Mouse (Mus musculus): ENCODE measurements around the gene Zfp36. TPM values are rescaled to one million over a fixed set of nuclear protein-coding genes. Genes with fewer than 3 reads are reported as not detected.

Gene Zfp36
- 449 and 1,114 TPM in 2 replicates for polyA plus RNA-seq (2012; ENCODE audit: low replicate concordance)

DNA sequence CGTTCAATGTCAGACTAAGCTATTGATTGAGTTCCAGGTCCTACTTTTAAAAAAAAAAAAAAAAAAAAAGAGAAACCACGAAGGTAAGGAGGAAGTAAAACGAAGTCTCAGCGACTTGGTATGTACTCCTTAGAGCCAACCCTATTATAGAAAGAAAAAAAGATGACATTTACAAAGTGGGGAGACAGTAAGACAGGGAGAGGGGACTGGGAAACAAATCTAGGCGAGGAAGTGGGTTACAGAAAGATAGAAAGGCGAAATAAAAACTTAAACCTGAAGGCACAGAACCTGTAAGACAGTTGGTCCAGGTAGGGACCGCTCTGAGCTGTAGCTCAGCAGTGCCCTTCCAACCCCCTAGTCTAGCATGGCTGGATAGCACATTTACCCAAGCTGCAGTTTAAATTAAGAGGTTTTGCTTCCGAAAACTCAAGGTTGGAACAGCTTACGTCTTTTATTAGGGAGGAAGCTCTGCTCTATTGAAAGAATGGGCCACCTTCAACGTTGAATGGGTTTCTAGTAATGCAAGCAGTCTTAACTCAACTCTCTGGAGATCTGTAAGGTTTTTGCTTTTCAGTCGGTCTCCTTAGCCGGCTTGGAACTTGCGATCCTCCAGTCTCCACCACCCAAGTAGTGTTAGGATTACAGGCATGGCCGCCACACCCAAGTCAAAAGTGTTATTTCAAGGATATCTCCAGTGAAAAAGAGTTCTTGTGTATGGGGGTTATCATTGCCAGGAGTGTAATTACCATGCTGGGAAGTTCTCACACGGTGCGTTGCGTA, at the start of gene Zfp36:
TSS of gene Zfp36 (minus strand) at position 17 of the 780 bp plus-strand sequence.

GRCm38 (mm10) chr7:28392429-28393271, 12.6 kb upstream of the Zfp36 start, which contains the start of the genes Med29 and Paf1:
Gene Med29 (minus strand): TSS chr7:28392708.
Gene Paf1 (plus strand): TSS chr7:28392951.

DNA sequence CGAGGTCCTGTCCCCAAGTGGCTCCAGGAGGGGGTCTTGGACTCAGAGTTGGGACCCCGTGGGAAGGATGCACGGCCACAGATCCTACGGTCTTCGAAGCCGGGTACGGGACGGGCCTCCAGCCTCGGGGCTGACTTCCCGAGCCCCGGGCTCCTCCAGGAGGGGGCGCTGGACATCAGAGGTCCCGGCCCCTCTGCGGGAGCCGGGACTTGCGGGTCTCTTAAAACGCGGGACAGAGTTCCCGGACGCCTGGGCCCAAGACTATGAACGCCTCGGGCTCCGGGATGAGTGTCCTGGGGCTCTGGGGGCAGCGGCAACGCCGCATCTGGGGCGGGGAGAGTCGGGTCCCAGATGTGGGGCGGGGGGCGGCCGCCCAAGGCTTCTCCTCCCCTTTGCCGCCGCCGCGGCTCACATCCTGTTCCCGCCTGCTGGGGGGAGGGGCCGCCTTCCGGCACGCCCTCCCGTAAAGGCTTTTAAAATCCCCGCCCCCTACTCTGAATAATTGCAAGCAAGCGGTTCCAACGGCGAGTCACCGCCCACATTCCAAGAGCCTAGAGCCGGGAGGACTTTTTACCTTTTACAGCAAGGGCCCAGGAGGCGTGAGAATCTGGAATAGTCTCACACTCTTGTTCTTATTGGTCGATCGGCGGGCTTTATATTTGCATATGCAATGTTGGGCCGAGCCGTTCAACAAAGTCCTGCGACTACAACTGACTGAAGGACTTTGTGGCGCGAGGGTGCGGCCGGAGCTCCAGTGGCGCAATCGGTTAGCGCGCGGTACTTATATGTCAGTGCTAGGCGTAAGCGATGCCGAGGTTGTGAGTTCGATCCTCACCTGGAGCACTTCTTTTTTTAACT, 7.6 kb downstream of the Zfp36 start, which contains the start of gene Plekhg2:
TSS of gene Plekhg2 (minus strand) at position 349 of the 858 bp plus-strand sequence.

DNA sequence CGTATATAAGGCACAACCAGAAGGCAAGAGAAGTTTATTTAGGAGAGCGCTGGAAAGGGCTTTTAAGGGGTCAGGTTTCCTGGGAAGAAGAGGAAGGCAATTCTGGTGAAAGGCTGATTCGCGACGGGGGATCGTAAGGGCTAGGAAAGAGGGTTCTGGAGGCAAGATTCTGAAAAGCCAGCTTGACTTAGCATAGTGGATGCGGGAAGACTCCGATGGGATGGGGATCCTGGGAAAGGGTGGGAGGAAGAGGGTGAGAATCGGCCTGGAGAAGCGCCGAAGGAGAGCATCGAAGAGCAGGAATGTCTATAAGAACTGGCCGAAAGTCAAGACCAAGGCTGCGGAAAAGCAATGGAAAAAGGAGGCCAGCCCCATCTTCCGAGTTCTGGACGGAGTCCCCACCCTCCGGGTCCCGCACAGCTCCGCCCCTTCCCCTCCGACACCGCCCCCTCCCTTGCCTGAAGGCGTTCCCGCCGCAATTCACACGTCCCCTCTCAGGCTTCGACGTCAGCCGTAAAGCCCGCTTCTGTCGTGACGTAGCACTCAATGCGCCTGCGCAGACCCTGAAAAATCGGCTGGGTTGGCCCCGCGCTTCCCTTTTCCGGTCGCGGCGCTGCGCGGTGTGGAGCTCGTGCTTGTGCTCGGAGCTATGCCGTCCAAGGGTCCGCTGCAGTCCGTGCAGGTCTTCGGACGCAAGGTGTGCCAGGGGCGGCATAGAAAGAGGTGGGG, 29.7 kb downstream of the Zfp36 start, which contains the start of gene Rps16:
TSS of gene Rps16 (plus strand) at position 498 of the 729 bp plus-strand sequence.

GRCm38 (mm10) chr7:28338108-28338998, 41.7 kb downstream of the Zfp36 start, which contains the start of gene Supt5:
Gene Supt5 (minus strand): TSS chr7:28338746.

Other genes starting within 250 kb of the Zfp36 start
- 125 and 197 TPM in 2 replicates for gene Fbl, start 210.5 kb downstream of the Zfp36 start, polyA plus RNA-seq (2012; ENCODE audit: low replicate concordance)
- gene Dyrk1b, start 200.8 kb downstream of the Zfp36 start, polyA plus RNA-seq (2012; ENCODE audit: low replicate concordance) = 82.1 and 186 TPM in 2 replicates
- 5.3 and 17.3 TPM in 2 replicates for gene Eid2, start 112.4 kb downstream of the Zfp36 start, polyA plus RNA-seq (2012; ENCODE audit: low replicate concordance)
- 10.5 and 32.4 TPM in 2 replicates for gene Eid2b, start 102.5 kb downstream of the Zfp36 start, polyA plus RNA-seq (2012; ENCODE audit: low replicate concordance)
- gene Selenov, start 89.1 kb downstream of the Zfp36 start, polyA plus RNA-seq (2012; ENCODE audit: low replicate concordance) = not detected in 2 replicates
- gene Dll3, start 78.0 kb downstream of the Zfp36 start, polyA plus RNA-seq (2012; ENCODE audit: low replicate concordance) = not detected in 2 replicates
- gene Timm50, start 68.2 kb downstream of the Zfp36 start, polyA plus RNA-seq (2012; ENCODE audit: low replicate concordance) = 54.8 and 107 TPM in 2 replicates
- gene Supt5, start 41.5 kb downstream of the Zfp36 start, polyA plus RNA-seq (2012; ENCODE audit: low replicate concordance) = 77.8 and 140 TPM in 2 replicates
- 312 and 2,158 TPM in 2 replicates for gene Rps16, start 29.6 kb downstream of the Zfp36 start, polyA plus RNA-seq (2012; ENCODE audit: low replicate concordance)
- gene Plekhg2, start 7.7 kb downstream of the Zfp36 start, polyA plus RNA-seq (2012; ENCODE audit: low replicate concordance) = 115 and 200 TPM in 2 replicates
- 8.5 and 10.2 TPM in 2 replicates for gene Med29, start 12.5 kb upstream of the Zfp36 start, polyA plus RNA-seq (2012; ENCODE audit: low replicate concordance)
- 122 and 137 TPM in 2 replicates for gene Paf1, start 12.7 kb upstream of the Zfp36 start, polyA plus RNA-seq (2012; ENCODE audit: low replicate concordance)
- 16.0 and 30.0 TPM in 2 replicates for gene Gmfg, start 57.2 kb upstream of the Zfp36 start, polyA plus RNA-seq (2012; ENCODE audit: low replicate concordance)
- gene Lrfn1, start 71.7 kb upstream of the Zfp36 start, polyA plus RNA-seq (2012; ENCODE audit: low replicate concordance) = 3.2 and 10.3 TPM in 2 replicates
- not detected in 2 replicates for gene Ifnl2, start 130.2 kb upstream of the Zfp36 start, polyA plus RNA-seq (2012; ENCODE audit: low replicate concordance)
- not detected in 2 replicates for gene Ifnl3, start 142.6 kb upstream of the Zfp36 start, polyA plus RNA-seq (2012; ENCODE audit: low replicate concordance)
- gene Sycn, start 160.6 kb upstream of the Zfp36 start, polyA plus RNA-seq (2012; ENCODE audit: low replicate concordance) = 1.4 TPM in 1 of 2 replicates, not detected in the other
- gene Nccrp1, start 167.0 kb upstream of the Zfp36 start, polyA plus RNA-seq (2012; ENCODE audit: low replicate concordance) = 1.1 and 2.7 TPM in 2 replicates
- 102 and 209 TPM in 2 replicates for gene Samd4b, start 217.9 kb upstream of the Zfp36 start, polyA plus RNA-seq (2012; ENCODE audit: low replicate concordance)
- 31.7 and 62.2 TPM in 2 replicates for gene Pak4, start 217.9 kb upstream of the Zfp36 start, polyA plus RNA-seq (2012; ENCODE audit: low replicate concordance)